Mouse (Mus musculus) megakaryocyte, embryonic 14.5 days (primary cell): ENCODE measurements around the gene Arhgef19. TPM values are rescaled to one million over a fixed set of nuclear protein-coding genes. Genes with fewer than 3 reads are reported as not detected.

Source experiments
- H3K27me3 ChIP-seq: replicated peaks from 2 replicates; pipeline ENCODE3; 2012; ENCODE audit warnings: inconsistent platforms
- H3K36me3 ChIP-seq: replicated peaks from 2 replicates; pipeline ENCODE3; 2012; ENCODE audit warnings: low read length, inconsistent platforms, mixed read lengths
- H3K4me1 ChIP-seq: 2 replicates; pipeline ENCODE4 v1.6.1; 2012; ENCODE audit warnings: inconsistent platforms
- H3K4me3 ChIP-seq: replicated peaks from 2 replicates; pipeline ENCODE3; 2012; ENCODE audit warnings: moderate library complexity, mild to moderate bottlenecking, inconsistent platforms
- H3K9me3 ChIP-seq: 2 replicates; pipeline ENCODE4 v1.6.1; 2012; ENCODE audit warnings: inconsistent platforms
- FLI1 ChIP-seq: IDR thresholded peaks from 2 replicates; pipeline ENCODE4 v1.6.1; 2012; ENCODE audit warnings: low read length, inconsistent platforms, mixed read lengths
- GATA1 ChIP-seq: IDR thresholded peaks from 3 replicates; pipeline ENCODE4 v1.6.1; 2012; ENCODE audit warnings: mixed read lengths, low read length, inconsistent platforms, borderline replicate concordance
- polyA plus RNA-seq: library from polyadenylated mRNA; stranded (reverse); fragments of >175 nt; gene quantifications from 2 replicates; pipeline ENCODE4 v1.2.3, GENCODE M21; 2012; ENCODE audit warnings: low replicate concordance; ENCODE audit not compliant: insufficient read depth

The Arhgef19 gene
- polyA plus RNA-seq, 1 experiment, result not detected

GRCm38 (mm10) chr4:141260007-141260723 is 20.9 kb downstream of the Arhgef19 start:
- peaks cover 38% of the 10 kb centered on the region for H3K27me3 ChIP-seq
- no peaks in the 10 kb centered on the region for H3K4me1 ChIP-seq
- no peak overlapping the region for H3K4me3 ChIP-seq
- TF ChIP-seq GATA1 (no peak), FLI1 (no peak)
- H3K9me3 ChIP-seq, result peaks cover 45% of the 10 kb centered on the region
- no peaks in the 10 kb centered on the region for H3K36me3 ChIP-seq

DNA sequence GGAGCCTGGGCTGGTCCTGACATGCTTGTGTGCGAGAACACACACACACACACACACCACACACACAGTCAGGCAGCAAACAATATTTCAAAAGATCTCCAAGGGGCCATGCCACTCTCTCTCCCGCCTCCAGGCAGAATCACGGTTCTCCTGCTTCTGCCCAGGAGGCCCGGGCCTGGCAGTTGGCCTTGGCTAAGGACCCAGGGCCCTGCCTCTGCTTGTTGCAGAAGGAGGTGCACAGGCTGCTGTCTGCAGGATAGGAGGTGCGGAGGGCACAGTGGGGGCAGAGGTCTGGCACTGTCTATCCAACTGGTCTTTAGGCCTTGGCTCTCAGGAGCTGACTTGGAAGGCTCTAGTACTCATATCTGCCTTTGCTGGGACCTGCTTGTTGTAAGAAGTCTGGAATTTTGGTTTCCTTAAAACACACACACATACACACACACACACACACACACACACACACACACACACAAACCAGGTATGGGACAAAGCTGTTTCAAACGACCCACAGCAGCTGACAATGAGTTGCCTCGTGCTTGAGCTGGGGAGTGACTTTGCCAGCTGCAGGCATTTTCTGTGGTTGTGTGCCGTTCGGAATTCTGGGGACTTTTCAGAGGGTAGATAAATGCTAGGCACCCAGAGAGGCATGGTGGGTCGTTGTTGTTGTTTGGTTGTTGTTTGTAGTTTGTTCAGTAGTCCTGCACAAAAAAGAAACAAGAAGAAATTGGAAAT is 23.8 kb downstream of the Arhgef19 start:
- Histone ChIP-seq H3K4me1 (no peaks in the 10 kb centered on the region), H3K27me3 (peaks cover 27% of the 10 kb centered on the region), H3K36me3 (no peaks in the 10 kb centered on the region), H3K4me3 (no peak overlapping the region), H3K9me3 (peaks cover 44% of the 10 kb centered on the region)
- TF ChIP-seq FLI1, result no peak
- TF ChIP-seq GATA1, result no peak

GRCm38 (mm10) chr4:141265979-141266637 is 26.8 kb downstream of the Arhgef19 start:
- TF ChIP-seq FLI1 (no peak), GATA1 (no peak)
- Histone ChIP-seq H3K9me3 (peaks cover 37% of the 10 kb centered on the region), H3K36me3 (no peaks in the 10 kb centered on the region), H3K4me3 (no peak overlapping the region), H3K27me3 (peaks cover 16% of the 10 kb centered on the region), H3K4me1 (no peaks in the 10 kb centered on the region)

DNA sequence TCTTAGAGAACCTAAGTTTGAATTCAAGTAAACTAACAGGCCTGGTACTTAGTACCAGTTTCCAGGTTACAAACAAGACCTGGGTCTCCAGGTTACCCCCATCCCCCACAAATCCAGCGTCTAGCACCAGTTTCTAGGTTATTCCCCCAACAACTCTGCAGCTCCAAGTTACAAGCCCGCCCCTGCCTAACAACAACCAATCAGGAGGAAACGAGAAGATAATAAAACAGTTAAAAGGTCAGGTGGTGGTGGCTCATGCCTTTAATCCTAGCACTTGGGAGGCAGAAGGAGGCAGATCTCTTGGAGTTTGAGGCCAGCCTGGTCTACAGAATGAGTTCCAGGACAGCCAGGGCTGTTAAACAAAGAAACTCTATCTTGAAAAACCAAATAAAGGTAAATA is 28.0 kb downstream of the Arhgef19 start:
- H3K9me3 ChIP-seq, result peaks cover 29% of the 10 kb centered on the region
- TF ChIP-seq GATA1 (no peak), FLI1 (no peak)
- no peaks in the 10 kb centered on the region for H3K36me3 ChIP-seq

DNA sequence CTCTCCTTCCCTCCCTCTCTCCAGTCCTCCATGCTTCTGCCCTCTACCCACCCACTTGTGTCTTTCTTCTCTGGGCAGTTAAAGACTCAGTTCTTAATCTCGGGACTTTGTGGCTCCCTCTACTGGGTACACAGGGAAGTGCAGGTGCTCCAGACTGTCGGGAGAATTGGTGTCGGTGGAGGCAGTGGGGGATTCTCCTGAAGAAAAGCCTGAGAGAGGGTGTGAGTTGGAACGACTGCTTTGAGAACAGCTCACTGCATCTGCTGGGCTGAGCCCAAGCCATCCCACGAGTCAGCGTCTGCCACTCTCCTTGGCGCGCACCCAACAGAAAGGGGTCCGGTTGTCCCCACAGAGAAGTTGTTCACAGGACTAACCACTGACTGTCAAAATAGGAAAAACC is 28.5 kb downstream of the Arhgef19 start:
- TF ChIP-seq FLI1 (no peak), GATA1 (no peak)
- peaks cover 25% of the 10 kb centered on the region for H3K9me3 ChIP-seq
- H3K36me3 ChIP-seq, result no peaks in the 10 kb centered on the region
- no peak overlapping the region for H3K4me3 ChIP-seq
- peaks cover 33% of the 10 kb centered on the region for H3K27me3 ChIP-seq
- peaks cover 7% of the 10 kb centered on the region; the same call in 1 of the 2 replicates for H3K4me1 ChIP-seq

More for the DNA sequence above, 28.0 kb downstream of the Arhgef19 start:
- Histone ChIP-seq H3K4me3 (no peak overlapping the region), H3K4me1 (peaks cover 5% of the 10 kb centered on the region; the same call in 1 of the 2 replicates), H3K27me3 (peaks cover 27% of the 10 kb centered on the region)

DNA sequence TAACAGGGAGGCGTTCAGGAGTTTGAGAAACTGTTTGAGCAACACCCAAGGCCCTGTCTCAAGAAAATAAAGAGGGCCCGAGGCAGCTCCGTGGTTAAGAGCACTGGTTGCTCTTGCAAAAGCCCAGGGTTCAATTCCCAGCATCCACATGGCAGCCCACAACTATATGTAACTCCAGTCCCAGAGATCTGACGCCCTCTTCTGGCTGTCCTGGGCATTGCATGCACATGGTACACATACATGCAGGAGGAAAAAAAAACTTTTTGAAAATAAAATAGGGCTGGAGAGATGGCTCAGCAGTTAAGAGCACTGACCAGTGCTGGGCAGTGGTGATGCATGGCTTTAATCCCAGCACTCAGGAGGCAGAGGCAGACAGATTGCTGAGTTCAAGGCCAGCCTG is 29.1 kb downstream of the Arhgef19 start:
- H3K9me3 ChIP-seq, result peaks cover 22% of the 10 kb centered on the region
- H3K4me1 ChIP-seq, result peaks cover 13% of the 10 kb centered on the region; the same call in 1 of the 2 replicates
- H3K4me3 ChIP-seq, result no peak overlapping the region
- H3K27me3 ChIP-seq, result peaks cover 36% of the 10 kb centered on the region
- TF ChIP-seq GATA1, result no peak
- TF ChIP-seq FLI1, result no peak
- no peaks in the 10 kb centered on the region for H3K36me3 ChIP-seq

DNA sequence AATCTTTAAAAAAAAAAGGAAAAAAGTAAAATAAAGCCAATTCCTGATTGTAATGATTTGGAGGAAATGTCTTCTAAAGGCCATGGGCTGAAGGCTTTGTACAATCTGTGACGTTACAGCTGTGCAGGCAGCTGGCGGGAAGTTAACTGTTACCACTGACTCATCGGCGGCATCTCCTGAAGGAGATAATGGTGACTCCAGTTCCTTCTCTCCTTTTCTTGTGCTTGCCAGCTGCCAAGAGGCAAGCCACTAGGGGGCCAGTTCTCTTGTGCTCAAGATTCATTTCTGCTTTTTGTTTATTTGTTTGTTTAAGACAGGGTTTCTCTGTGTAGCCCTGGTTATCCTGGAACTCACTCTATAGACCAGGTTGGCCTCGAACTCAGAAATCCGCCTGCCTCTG is 29.8 kb downstream of the Arhgef19 start:
- no peak overlapping the region for H3K4me3 ChIP-seq
- peaks cover 22% of the 10 kb centered on the region for H3K9me3 ChIP-seq
- H3K27me3 ChIP-seq, result peaks cover 41% of the 10 kb centered on the region
- no peaks in the 10 kb centered on the region for H3K36me3 ChIP-seq
- peaks cover 14% of the 10 kb centered on the region; the same call in 1 of the 2 replicates for H3K4me1 ChIP-seq
- TF ChIP-seq FLI1 (no peak), GATA1 (no peak)

GRCm38 (mm10) chr4:141270201-141270940 is 31.1 kb downstream of the Arhgef19 start:
- TF ChIP-seq GATA1, result no peak
- H3K9me3 ChIP-seq, result peaks cover 22% of the 10 kb centered on the region
- no peak overlapping the region for H3K4me3 ChIP-seq
- peaks cover 14% of the 10 kb centered on the region; the same call in 1 of the 2 replicates for H3K4me1 ChIP-seq
- no peaks in the 10 kb centered on the region for H3K36me3 ChIP-seq
- peaks cover 54% of the 10 kb centered on the region for H3K27me3 ChIP-seq

DNA sequence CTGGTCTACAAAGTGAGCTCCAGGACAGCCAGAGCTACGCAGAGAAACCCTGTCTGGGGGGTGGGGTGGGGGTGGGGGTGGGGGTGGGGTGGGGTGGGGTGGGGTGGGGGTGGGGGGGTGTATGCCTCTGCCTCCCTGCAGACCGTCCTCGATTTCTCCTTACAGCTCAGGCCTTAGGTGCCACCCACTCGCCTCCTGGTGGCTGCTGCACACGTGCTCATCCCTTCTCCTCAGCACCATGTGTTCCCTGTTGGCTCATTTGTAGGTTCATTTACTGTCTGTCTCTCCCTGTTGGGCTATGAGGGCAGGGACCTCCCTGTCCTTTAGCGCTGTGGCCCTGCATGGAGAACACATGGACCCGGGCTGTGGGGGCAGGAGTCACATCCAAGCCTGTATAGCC is 31.9 kb downstream of the Arhgef19 start:
- H3K4me1 ChIP-seq, result peaks cover 14% of the 10 kb centered on the region; the same call in 1 of the 2 replicates
- H3K4me3 ChIP-seq, result peak overlapping the region; percentile 33
- H3K9me3 ChIP-seq, result peaks cover 19% of the 10 kb centered on the region
- TF ChIP-seq GATA1 (no peak), FLI1 (no peak)
- H3K27me3 ChIP-seq, result peaks cover 62% of the 10 kb centered on the region
- no peaks in the 10 kb centered on the region for H3K36me3 ChIP-seq

- Histone ChIP-seq H3K36me3 (no peaks in the 10 kb centered on the region), H3K9me3 (peaks cover 19% of the 10 kb centered on the region), H3K27me3 (peaks cover 62% of the 10 kb centered on the region), H3K4me1 (peaks cover 14% of the 10 kb centered on the region; the same call in 1 of the 2 replicates), H3K4me3 (peak overlapping the region; percentile 23)
- TF ChIP-seq FLI1 (no peak), GATA1 (no peak)
These were observed 32.4 kb downstream of the Arhgef19 start for GRCm38 (mm10) chr4:141271721-141272120.
